Mouse (Mus musculus): ENCODE results near the gene Fam209. TPM values are rescaled to one million over a fixed set of nuclear protein-coding genes. Genes with fewer than 3 reads are reported as not detected.

Gene Fam209
- polyA plus RNA-seq, 1 experiment from 2014 or later = 0.41 TPM

DNA sequence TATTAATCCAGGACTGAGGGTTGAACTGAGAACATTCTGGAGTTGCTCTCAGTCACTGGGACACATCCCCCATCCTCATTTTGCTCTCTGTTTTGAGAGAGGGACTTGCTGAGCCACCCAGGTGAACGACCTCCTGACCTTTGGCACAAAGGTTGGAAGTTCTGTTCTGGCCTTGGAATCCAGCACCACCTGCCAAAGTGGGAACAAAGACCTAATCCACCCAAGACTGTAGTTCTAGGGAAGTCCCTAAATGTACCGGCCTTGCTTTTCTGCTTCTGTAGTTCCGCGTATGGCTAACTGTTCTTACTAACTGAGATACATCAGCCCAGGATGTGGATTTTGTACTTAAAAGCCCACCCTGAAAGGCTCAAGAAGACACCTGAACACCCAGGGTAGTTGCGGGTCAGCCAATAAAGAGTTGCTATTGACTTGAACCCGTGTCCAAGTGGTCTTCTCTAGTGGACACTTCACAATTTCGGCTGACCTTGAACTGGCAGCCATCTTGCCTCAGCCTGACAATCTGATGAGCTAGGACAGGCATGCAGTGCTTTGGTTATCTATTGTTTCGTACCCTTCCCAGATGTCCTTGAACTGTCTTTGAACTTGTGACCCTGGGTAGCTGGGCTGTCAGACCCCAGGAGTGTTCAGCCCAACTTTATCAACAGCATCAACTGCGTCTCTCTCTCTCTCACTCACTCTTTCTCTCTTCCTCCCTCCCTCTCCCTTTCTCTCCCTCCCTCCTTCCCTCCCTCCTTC is 48.5 kb downstream of the Fam209 start:
- Histone ChIP-seq H3K4me3 (ENCODE audit: low read depth, low read length) (no peak overlapping the region), H3K36me3 (ENCODE audit: insufficient read depth, low read length) (no peaks in the 10 kb centered on the region), H3K27me3 (replicated peaks; ENCODE audit: insufficient read depth, low read length) (no peaks in the 10 kb centered on the region), H3K9me3 (ENCODE audit: low read length) (no peaks in the 10 kb centered on the region), H3K4me2 (replicated peaks; ENCODE audit: low read depth, low read length) (no peak overlapping the region), H3K27ac (ENCODE audit: low read length) (no peak overlapping the region), H3K4me1 (ENCODE audit: insufficient read depth, low read depth, low read length) (no peaks in the 10 kb centered on the region), H3K9ac (replicated peaks; ENCODE audit: low read depth) (no peak overlapping the region)
- WGBS = 80% methylated on average over 9 of the region's 9 CpGs
- TF ChIP-seq CTCF (IDR thresholded peaks at IDR 0.05) (no peak), EP300 (IDR thresholded peaks at IDR 0.05) (no peak)
- no peak for ATAC-seq
- DNase-seq (ENCODE audit: low spot score) = no peak

GRCm38 (mm10) chr2:172522528-172522927 is 50.2 kb downstream of the Fam209 start:
- WGBS = 82% methylated on average over 11 of the region's 12 CpGs
- no peak overlapping the region for H3K27ac ChIP-seq (ENCODE audit: low read length)

More at GRCm38 (mm10) chr2:172522528-172522927, 50.2 kb downstream of the Fam209 start:
- ATAC-seq (no peak), DNase-seq (ENCODE audit: low spot score) (no peak)
- Histone ChIP-seq H3K4me1 (ENCODE audit: insufficient read depth, low read depth, low read length) (no peaks in the 10 kb centered on the region), H3K4me2 (replicated peaks; ENCODE audit: low read depth, low read length) (no peak overlapping the region), H3K27me3 (replicated peaks; ENCODE audit: insufficient read depth, low read length) (no peaks in the 10 kb centered on the region), H3K9ac (replicated peaks; ENCODE audit: low read depth) (no peak overlapping the region), H3K4me3 (ENCODE audit: low read depth, low read length) (no peak overlapping the region), H3K36me3 (ENCODE audit: insufficient read depth, low read length) (no peaks in the 10 kb centered on the region), H3K9me3 (ENCODE audit: low read length) (no peaks in the 10 kb centered on the region)
- TF ChIP-seq EP300 (IDR thresholded peaks at IDR 0.05) (no peak), CTCF (IDR thresholded peaks at IDR 0.05) (no peak)

Other genes starting within 250 kb of the Fam209 start
- not detected in 2 replicates for gene Mc3r, start 224.0 kb upstream of the Fam209 start, polyA plus RNA-seq (2015; fragmentation: Nextera tagmentation; extraction: Ambion mirVana)
- gene Fam210b, start 127.0 kb upstream of the Fam209 start, polyA plus RNA-seq (2015; fragmentation: Nextera tagmentation; extraction: Ambion mirVana) = 32.8 and 37.0 TPM in 2 replicates
- 6.3 and 7.9 TPM in 2 replicates for gene Aurka, start 102.0 kb upstream of the Fam209 start, polyA plus RNA-seq (2015; fragmentation: Nextera tagmentation; extraction: Ambion mirVana)
- 16.8 and 19.4 TPM in 2 replicates for gene Cstf1, start 101.8 kb upstream of the Fam209 start, polyA plus RNA-seq (2015; fragmentation: Nextera tagmentation; extraction: Ambion mirVana)
- 9.3 and 11.9 TPM in 2 replicates for gene Cass4, start 78.7 kb upstream of the Fam209 start, polyA plus RNA-seq (2015; fragmentation: Nextera tagmentation; extraction: Ambion mirVana)
- 73.4 and 74.2 TPM in 2 replicates for gene Rtf2, start 32.0 kb upstream of the Fam209 start, polyA plus RNA-seq (2015; fragmentation: Nextera tagmentation; extraction: Ambion mirVana)
- gene Gcnt7, start 13.9 kb upstream of the Fam209 start, polyA plus RNA-seq (2015; fragmentation: Nextera tagmentation; extraction: Ambion mirVana) = 0.58 and 0.64 TPM in 2 replicates
- 0.05 TPM in 1 of 2 replicates, not detected in the other for gene Tfap2c, start 77.1 kb downstream of the Fam209 start, polyA plus RNA-seq (2015; fragmentation: Nextera tagmentation; extraction: Ambion mirVana)